Mouse (Mus musculus): ENCODE data around the gene Cbln3. TPM values are rescaled to one million over a fixed set of nuclear protein-coding genes. Genes with fewer than 3 reads are reported as not detected.

The Cbln3 gene
- polyA plus RNA-seq, 1 experiment from 2014 or later = 0.52 TPM

- Histone ChIP-seq H3K27me3 (no peaks in the 10 kb centered on the region), H3K27ac (replicated peaks) (no peak overlapping the region), H3K4me1 (replicated peaks) (no peaks in the 10 kb centered on the region), H3K4me2 (no peak overlapping the region), H3K36me3 (no peaks in the 10 kb centered on the region), H3K4me3 (no peak overlapping the region), H3K9ac (no peak overlapping the region), H3K9me3 (no peaks in the 10 kb centered on the region)
- 74% methylated on average over 5 of the region's 5 CpGs for WGBS
- no peak for ATAC-seq (ENCODE audit: low FRiP score, low read depth)
Observed at GRCm38 (mm10) chr14:55834808-55835533, 49.2 kb downstream of the Cbln3 start.

- no peaks in the 10 kb centered on the region for H3K36me3 ChIP-seq
- no peak overlapping the region for H3K9ac ChIP-seq
- 89% methylated on average over 4 of the region's 4 CpGs for WGBS
- ATAC-seq (ENCODE audit: low FRiP score, low read depth) = no peak
- H3K9me3 ChIP-seq = no peaks in the 10 kb centered on the region
- H3K4me2 ChIP-seq = no peak overlapping the region
- H3K4me3 ChIP-seq = no peak overlapping the region
- no peak overlapping the region for H3K27ac ChIP-seq (replicated peaks)
- H3K4me1 ChIP-seq (replicated peaks) = no peaks in the 10 kb centered on the region
- 0 out of 2 replicates have a peak, but pooled peaks cover under 1% of the 10 kb centered on the region for H3K27me3 ChIP-seq
Observed at GRCm38 (mm10) chr14:55833126-55833525, 51.1 kb downstream of the Cbln3 start.

GRCm38 (mm10) chr14:55830331-55830730 is 53.9 kb downstream of the Cbln3 start:
- no peak for ATAC-seq (ENCODE audit: low FRiP score, low read depth)
- peaks cover 18% of the 10 kb centered on the region for H3K27me3 ChIP-seq
- 85% methylated on average over 4 of the region's 4 CpGs for WGBS
- no peaks in the 10 kb centered on the region for H3K36me3 ChIP-seq
- H3K9me3 ChIP-seq = no peaks in the 10 kb centered on the region
- peaks cover 18% of the 10 kb centered on the region for H3K4me1 ChIP-seq (replicated peaks)
- no peak overlapping the region for H3K4me3 ChIP-seq
- H3K4me2 ChIP-seq = no peak overlapping the region
- H3K27ac ChIP-seq (replicated peaks) = no peak overlapping the region
- H3K9ac ChIP-seq = no peak overlapping the region

GRCm38 (mm10) chr14:55829854-55830253 is 54.3 kb downstream of the Cbln3 start:
- Histone ChIP-seq H3K4me1 (replicated peaks) (peaks cover 23% of the 10 kb centered on the region), H3K36me3 (no peaks in the 10 kb centered on the region), H3K9ac (no peak overlapping the region), H3K9me3 (no peaks in the 10 kb centered on the region), H3K4me2 (no peak overlapping the region), H3K4me3 (no peak overlapping the region), H3K27me3 (peaks cover 20% of the 10 kb centered on the region), H3K27ac (replicated peaks) (no peak overlapping the region)
- no peak for ATAC-seq (ENCODE audit: low FRiP score, low read depth)
- 90% methylated on average over 16 of the region's 16 CpGs for WGBS

Other genes starting within 250 kb of the Cbln3 start
- gene Ipo4, start 248.4 kb downstream of the Cbln3 start, polyA plus RNA-seq (2015; fragmentation: Nextera tagmentation; extraction: Ambion mirVana) = 119 and 126 TPM in 2 replicates
- 0.93 and 2.3 TPM in 2 replicates for gene Gm49378, start 246.5 kb downstream of the Cbln3 start, polyA plus RNA-seq (2015; fragmentation: Nextera tagmentation; extraction: Ambion mirVana)
- gene Tm9sf1, start 240.6 kb downstream of the Cbln3 start, polyA plus RNA-seq (2015; fragmentation: Nextera tagmentation; extraction: Ambion mirVana) = 63.4 and 64.6 TPM in 2 replicates
- gene Tssk4, start 234.2 kb downstream of the Cbln3 start, polyA plus RNA-seq (2015; fragmentation: Nextera tagmentation; extraction: Ambion mirVana) = 0.30 and 0.40 TPM in 2 replicates
- gene Mdp1, start 223.9 kb downstream of the Cbln3 start, polyA plus RNA-seq (2015; fragmentation: Nextera tagmentation; extraction: Ambion mirVana) = 74.3 and 74.7 TPM in 2 replicates
- 45.7 TPM in 2 replicates for gene Gmpr2, start 212.5 kb downstream of the Cbln3 start, polyA plus RNA-seq (2015; fragmentation: Nextera tagmentation; extraction: Ambion mirVana)
- 554 and 597 TPM in 2 replicates for gene Nedd8, start 212.3 kb downstream of the Cbln3 start, polyA plus RNA-seq (2015; fragmentation: Nextera tagmentation; extraction: Ambion mirVana)
- gene Tinf2, start 202.6 kb downstream of the Cbln3 start, polyA plus RNA-seq (2015; fragmentation: Nextera tagmentation; extraction: Ambion mirVana) = 24.9 and 27.0 TPM in 2 replicates
- 0.31 and 0.60 TPM in 2 replicates for gene Tgm1, start 170.5 kb downstream of the Cbln3 start, polyA plus RNA-seq (2015; fragmentation: Nextera tagmentation; extraction: Ambion mirVana)
- gene Rabggta, start 162.1 kb downstream of the Cbln3 start, polyA plus RNA-seq (2015; fragmentation: Nextera tagmentation; extraction: Ambion mirVana) = 58.9 and 60.6 TPM in 2 replicates
- 75.6 and 81.8 TPM in 2 replicates for gene Dhrs1, start 138.7 kb downstream of the Cbln3 start, polyA plus RNA-seq (2015; fragmentation: Nextera tagmentation; extraction: Ambion mirVana)
- 29.4 and 29.8 TPM in 2 replicates for gene Nop9, start 138.7 kb downstream of the Cbln3 start, polyA plus RNA-seq (2015; fragmentation: Nextera tagmentation; extraction: Ambion mirVana)
- 0.26 and 0.39 TPM in 2 replicates for gene Cideb, start 125.9 kb downstream of the Cbln3 start, polyA plus RNA-seq (2015; fragmentation: Nextera tagmentation; extraction: Ambion mirVana)
- 0.54 and 0.84 TPM in 2 replicates for gene Ltb4r2, start 123.0 kb downstream of the Cbln3 start, polyA plus RNA-seq (2015; fragmentation: Nextera tagmentation; extraction: Ambion mirVana)
- 0.91 and 0.93 TPM in 2 replicates for gene Ltb4r1, start 118.4 kb downstream of the Cbln3 start, polyA plus RNA-seq (2015; fragmentation: Nextera tagmentation; extraction: Ambion mirVana)
- 4.0 and 5.0 TPM in 2 replicates for gene Adcy4, start 100.3 kb downstream of the Cbln3 start, polyA plus RNA-seq (2015; fragmentation: Nextera tagmentation; extraction: Ambion mirVana)
- gene Ripk3, start 95.5 kb downstream of the Cbln3 start, polyA plus RNA-seq (2015; fragmentation: Nextera tagmentation; extraction: Ambion mirVana) = 1.6 and 2.0 TPM in 2 replicates
- gene Nfatc4, start 61.2 kb downstream of the Cbln3 start, polyA plus RNA-seq (2015; fragmentation: Nextera tagmentation; extraction: Ambion mirVana) = 10.3 and 10.9 TPM in 2 replicates
- gene Nynrin, start 30.4 kb downstream of the Cbln3 start, polyA plus RNA-seq (2015; fragmentation: Nextera tagmentation; extraction: Ambion mirVana) = 11.2 and 11.8 TPM in 2 replicates
- 10.7 and 10.9 TPM in 2 replicates for gene Khnyn, start 555 bp upstream of the Cbln3 start, polyA plus RNA-seq (2015; fragmentation: Nextera tagmentation; extraction: Ambion mirVana)
- 148 and 159 TPM in 2 replicates for gene Sdr39u1, start 15.9 kb upstream of the Cbln3 start, polyA plus RNA-seq (2015; fragmentation: Nextera tagmentation; extraction: Ambion mirVana)
- 0.18 and 0.55 TPM in 2 replicates for gene Cma1, start 60.3 kb upstream of the Cbln3 start, polyA plus RNA-seq (2015; fragmentation: Nextera tagmentation; extraction: Ambion mirVana)
- gene Cma2, start 66.6 kb upstream of the Cbln3 start, polyA plus RNA-seq (2015; fragmentation: Nextera tagmentation; extraction: Ambion mirVana) = not detected in 2 replicates
- gene Mcpt1, start 133.6 kb upstream of the Cbln3 start, polyA plus RNA-seq (2015; fragmentation: Nextera tagmentation; extraction: Ambion mirVana) = not detected in 2 replicates
- not detected in 2 replicates for gene Mcpt9, start 146.1 kb upstream of the Cbln3 start, polyA plus RNA-seq (2015; fragmentation: Nextera tagmentation; extraction: Ambion mirVana)
- not detected in 2 replicates for gene Mcpt2, start 157.6 kb upstream of the Cbln3 start, polyA plus RNA-seq (2015; fragmentation: Nextera tagmentation; extraction: Ambion mirVana)
- gene Mcpt4, start 177.9 kb upstream of the Cbln3 start, polyA plus RNA-seq (2015; fragmentation: Nextera tagmentation; extraction: Ambion mirVana) = not detected in 2 replicates
- not detected in 2 replicates for gene Mcpt8, start 200.9 kb upstream of the Cbln3 start, polyA plus RNA-seq (2015; fragmentation: Nextera tagmentation; extraction: Ambion mirVana)
- not detected in 2 replicates for gene Ctsg, start 218.2 kb upstream of the Cbln3 start, polyA plus RNA-seq (2015; fragmentation: Nextera tagmentation; extraction: Ambion mirVana)
- not detected in 2 replicates for gene Gzme, start 236.2 kb upstream of the Cbln3 start, polyA plus RNA-seq (2015; fragmentation: Nextera tagmentation; extraction: Ambion mirVana)
- not detected in 2 replicates for gene Gzmd, start 248.2 kb upstream of the Cbln3 start, polyA plus RNA-seq (2015; fragmentation: Nextera tagmentation; extraction: Ambion mirVana)